Mouse (Mus musculus) R1 (cell line): ENCODE results near the gene Narf.
A peak's percentile ranks its signal among the peaks of the same experiment; 100 is the strongest.

Source experiments
- DNase-seq: peaks from one replicate; pipeline ENCODE4 v3.0.0-alpha.2; 2018; ENCODE audit warnings: low read depth, low spot score

Narf gene

DNA sequence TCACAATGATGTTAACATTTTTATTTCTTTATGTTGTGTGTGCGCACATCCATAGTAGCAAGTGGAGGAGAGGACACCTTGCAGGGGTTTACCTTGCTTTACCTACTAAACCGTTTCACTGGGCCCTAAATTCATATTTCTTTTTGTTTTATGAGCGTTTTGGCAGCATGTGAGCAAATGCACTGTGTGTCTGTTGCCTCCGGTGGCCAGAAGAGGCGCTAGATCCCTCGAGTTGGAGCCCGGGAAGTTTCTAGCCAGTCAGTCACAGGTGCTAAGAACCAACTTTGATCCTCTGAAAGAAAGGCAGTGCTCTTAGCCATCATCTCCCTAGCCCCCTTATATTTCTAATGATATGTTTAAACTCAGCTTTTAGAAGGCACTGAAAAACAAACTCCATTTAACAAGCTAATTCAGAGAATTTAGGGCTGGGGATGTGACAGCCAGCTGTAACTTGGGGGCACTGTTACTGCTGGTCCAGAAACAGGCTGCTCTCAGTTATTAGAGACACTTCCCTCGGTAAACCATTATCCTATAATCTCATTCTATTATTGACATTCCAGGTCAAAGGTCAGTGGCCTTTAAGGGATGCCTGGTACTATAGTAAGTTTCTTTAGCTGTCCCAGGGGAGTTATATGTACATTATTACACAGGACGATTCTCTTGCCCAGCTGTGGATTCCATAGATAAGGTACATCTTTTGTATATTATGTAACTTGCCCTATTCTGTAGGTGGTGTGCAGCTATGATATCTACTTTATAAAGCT, 1.4 kb upstream of the Narf start:
- DNase-seq, result peak; percentile 76

DNA sequence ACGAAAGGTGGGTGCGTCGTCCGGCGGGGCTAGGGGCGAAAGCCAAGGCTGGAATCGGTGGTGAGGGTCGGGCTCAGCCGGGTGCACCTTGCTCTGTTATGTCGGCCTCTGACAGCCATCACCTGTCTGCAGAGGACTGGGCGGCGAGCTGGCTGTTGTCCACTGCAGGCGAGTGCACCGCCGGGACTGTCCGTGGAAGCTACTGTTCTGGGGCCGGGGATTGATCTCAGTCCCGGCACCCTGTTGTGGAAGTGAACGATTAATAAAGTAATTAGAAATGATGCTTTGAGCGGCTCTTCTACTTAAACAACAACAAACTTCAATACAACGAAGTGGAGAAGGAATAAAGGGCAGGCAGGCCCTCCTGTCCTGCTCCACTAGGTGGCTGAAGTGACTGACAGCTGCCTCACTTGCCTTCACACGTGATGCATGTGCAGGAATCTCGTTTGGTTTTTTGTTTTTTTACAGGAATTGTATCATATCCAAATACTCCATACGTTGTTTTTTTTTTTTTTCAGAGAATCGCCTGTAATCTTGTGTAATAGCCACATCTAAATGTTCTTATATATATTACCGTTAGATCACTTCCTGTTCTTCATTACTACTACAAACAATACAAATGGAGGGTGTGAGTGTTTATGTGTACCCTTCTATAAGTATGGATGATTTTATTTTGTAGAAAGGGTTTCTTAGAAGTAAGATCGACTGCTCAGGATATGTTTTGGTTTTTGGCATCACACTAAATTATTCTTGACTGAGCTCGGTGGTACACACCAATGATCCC, 484 bp downstream of the Narf start:
- peak; percentile 63 for DNase-seq

DNA sequence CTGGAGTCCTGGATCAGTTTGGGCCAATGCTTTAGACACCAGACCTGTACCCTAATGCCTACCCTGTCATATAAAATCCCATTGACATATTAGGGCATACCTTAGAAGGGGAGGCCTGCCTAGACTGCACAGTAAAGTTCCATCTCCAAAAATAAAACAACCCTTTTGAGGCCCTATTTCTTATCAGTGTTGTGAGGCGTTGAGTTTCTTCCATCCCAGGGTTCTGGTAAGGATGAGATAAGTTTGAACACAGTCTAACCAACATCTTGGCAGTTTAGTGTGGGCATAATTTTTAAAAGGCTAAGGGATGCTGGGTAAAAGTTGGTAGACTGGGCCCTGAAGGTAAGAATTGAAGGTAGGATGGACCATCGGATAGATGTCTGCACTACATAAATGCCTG, 2.6 kb downstream of the Narf start:
- DNase-seq, result no peak

DNA sequence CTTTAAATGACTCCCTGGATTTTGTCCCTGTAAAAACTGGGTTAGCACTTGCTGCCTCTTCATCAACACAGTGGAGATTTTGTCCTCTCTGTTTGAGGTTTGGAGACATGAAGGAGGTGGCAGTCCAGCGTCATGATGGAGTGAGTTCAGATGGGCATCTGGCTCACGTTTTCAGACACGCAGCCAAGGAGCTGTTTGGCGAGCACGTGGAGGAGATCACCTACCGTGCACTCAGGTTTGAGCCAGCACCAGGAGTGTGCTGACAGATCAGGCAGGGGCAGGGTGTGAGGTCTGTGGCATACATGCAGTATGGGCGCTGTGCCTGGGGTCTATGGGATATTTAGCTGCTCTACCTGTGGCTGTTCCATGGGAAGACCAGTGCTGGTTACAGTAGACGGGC, 13.1 kb downstream of the Narf start:
- DNase-seq, result no peak

DNA sequence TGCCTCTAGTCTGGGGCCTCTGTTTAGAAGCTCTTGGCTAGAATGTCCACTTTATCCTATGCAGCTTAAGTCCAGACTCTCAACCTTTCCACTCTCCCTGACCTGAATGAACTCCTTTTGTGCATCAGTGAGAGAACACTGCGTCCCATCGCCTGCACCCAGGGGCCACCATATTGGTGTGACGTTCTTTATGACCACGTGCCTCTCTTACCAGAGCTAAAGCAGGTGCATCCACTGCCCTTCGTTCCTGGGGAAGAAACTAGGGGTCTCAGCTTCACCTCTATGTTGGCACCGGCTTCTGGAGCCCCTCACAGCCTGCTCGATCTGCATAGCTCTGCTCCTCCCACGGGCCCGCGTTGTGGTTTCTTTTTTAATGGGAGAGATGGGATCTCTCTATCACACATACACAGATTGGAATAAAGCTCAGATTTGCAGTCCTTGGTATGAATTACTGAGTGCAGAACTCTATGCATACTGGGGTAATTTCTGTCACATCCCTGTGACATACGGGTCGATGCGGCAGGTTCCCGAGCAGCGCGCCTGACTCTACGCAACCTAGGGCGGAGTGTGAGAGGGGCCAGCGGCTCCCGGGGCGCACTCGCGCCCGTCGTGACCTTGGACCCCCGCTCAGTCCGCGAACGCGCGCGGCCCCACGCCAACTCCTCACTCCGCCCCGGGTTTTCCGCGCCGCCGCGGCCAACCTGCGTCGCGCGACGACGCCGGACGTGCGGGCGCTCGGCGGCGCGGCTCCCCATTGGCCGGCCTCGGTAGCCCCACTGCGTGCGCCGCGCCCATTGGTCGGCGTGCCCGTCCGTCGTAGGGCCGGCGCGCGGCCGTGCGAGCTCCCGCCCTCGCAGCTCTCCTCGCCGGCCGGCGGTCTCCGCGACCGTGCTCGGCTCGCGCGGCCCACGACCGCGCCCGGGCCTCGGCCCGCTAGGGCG, 22.4 kb downstream of the Narf start, which contains the start of gene Foxk2:
TSS of gene Foxk2 (plus strand) at position 831 of the 941 bp plus-strand sequence.
- peak; percentile 84 for DNase-seq

DNA sequence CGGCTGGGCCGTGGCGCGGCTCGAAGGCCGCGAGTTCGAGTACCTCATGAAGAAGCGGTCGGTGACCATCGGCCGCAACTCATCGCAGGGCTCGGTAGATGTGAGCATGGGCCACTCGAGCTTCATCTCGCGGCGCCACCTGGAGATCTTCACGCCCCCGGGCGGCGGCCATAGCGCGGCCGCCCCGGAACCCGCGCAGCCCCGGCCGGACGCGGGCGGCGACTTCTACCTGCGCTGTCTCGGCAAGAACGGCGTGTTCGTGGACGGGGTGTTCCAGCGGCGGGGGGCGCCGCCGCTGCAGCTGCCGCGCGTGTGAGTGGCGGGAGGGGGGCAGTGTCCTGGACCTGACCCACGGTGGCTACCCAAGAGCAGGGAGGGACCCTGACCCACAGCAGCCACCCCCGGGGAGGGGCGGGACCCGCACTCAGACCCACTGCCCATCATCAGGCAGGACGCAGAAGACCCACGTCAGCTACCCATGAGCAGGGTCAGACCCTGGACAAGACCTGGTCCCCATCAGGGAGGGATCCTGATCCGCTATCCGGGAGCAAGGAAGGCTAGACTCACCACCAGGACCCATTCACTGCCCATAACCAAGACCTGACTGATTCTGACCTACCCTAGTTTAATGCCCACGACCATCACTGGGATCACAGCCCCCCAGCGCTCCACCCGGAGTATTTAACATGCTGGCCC, 23.3 kb downstream of the Narf start:
- DNase-seq, result peak; percentile 41

DNA sequence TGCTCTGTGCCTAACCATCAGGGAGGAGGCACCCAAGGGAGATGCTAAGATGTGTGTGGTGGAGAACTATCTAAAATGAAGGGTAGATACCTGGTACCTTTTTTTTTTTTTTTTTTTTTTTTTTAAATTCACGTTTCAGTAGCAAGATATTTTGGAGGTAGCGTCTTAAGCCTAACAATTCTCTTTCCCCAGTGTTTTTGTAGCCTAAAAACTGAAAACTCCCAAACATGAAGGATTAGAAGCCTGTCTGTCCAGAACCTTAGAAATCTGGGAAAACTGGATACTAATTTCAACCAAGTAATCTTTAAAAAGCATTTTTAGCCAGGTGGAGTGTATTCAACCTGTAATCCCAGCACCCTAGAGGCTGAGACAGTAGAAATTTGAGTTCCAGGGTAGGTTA, 24.0 kb downstream of the Narf start:
- DNase-seq, result no peak

DNA sequence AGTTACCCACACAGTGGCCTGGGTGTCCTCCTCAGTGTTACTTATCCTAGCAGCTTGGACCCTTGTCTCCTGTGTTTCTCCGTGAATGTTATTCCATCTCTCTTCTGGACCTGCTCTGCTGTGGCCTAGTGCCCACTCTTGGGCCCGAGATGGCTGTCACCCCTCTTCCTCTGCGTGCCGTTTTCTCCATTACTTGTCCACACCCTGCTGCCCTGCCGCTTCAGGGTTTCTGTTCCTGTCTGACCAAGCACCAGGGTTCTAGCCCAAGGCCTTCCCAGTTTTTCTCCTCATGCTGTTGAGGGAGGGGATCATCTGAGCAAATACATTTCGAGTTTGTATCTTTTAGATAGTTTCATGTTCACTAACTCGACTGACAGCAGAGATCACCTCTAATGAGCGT, 40.5 kb downstream of the Narf start:
- DNase-seq, result no peak

DNA sequence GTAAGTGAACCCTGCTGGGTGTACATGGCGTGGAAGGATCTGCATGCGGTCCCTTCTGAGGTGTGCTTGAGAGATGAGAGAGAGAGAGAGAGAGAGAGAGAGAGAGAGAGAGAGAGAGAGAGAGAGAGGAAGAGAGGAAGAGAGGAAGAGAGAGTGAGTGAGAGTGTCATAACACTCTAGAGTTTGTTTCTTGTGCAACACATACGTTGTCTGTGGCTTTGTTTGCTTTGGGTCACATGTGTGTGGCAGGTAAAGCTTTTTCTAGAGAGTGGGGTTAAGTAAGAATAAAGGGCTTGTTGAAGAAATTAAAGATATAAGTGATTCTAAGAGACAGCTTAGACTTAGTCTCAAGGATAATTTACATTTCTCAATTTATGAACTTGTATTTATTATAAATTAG, 41.0 kb downstream of the Narf start:
- no peak for DNase-seq

DNA sequence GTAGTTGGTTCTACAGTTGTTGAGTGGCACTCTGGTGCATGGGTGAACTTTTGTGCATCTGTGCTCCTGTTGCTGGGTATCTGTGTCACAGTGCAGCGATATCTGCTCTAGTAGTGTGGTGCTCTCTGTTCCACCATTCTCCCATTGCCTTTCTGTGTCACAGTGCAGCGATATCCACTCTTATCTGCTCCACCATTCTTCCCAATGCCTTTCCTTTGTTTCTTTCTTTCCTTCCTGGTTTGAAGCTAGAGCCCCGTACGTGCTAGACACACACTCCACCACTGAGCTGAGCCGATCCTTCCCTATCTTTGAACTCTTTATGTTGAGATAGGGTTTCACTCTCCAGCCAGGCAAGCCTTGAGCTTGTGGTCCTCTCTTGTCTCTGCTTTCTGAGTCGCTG, 45.9 kb downstream of the Narf start:
- DNase-seq, result no peak

DNA sequence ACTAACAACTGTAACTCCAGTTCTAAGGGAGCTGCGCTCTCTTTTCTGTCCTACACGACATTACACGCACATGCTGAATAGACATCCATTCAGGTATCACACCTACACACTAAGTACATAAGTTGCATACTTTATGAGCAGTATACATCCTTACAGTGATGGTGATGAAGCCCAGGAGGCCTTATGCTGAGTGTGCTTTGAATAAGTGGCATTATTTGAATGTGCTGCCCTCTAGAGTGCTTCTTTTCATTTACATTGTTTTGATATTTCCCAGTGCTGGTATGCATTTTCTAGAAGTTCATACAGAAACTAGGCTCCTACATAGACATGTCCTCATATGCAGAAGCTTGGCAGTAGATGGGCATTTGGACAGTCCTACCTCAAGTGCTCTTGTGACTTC, 52.8 kb downstream of the Narf start:
- DNase-seq, result no peak

DNA sequence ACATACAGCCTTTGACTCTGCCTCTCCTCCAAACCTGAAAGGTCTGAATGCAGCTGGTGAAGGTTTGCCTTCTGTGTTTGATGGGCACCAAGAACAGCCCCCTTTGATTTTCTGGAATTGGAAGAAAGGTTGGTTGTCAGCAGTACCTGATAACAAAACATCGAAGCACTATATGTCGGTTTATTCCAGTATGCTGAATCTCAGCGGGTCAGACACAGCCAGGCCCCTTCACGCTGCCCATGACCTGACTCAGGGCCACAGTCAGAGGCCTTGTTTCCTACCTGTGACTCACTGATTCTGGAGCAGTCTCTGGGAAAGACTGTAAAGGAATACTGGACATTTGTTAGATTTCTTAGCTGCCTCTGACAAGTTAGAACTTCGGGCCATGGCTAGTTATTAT, 57.7 kb downstream of the Narf start:
- no peak for DNase-seq

DNA sequence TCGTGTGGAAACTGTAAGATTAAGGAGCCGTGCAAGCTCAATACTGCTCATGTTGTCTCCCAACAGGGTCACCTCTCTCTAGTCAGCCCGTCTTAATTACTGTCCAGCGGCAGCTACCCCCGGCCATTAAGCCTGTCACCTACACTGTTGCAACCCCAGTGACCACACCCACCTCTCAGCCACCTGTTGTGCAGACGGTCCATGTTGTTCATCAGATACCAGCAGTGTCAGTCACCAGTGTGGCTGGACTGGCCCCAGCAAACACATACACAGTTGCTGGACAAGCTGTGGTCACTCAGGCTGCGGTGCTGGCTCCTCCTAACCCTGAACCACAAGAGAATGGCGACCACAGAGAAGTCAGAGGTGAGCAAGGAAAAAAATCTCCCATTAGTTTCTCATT, 61.4 kb downstream of the Narf start:
- no peak for DNase-seq

DNA sequence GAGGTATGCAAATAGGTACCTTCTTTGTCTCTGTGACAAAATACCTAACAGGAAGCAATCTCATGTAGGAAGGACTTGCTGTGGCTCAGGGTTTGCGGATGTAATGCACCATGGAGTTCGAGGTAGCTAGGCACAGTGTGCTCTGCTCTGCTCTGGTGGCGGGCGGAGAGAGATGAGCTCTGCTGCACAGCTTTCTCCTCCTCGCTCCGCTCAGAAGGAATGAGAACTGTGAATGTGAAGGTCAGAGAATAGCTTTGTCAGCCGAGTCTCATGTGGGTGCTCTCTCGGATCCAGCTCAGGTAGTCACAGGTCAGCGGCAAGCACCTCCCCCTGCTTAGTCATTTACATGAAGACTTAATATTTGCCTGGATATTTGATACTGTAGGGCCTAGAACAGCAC, 63.2 kb downstream of the Narf start:
- DNase-seq, result no peak

DNA sequence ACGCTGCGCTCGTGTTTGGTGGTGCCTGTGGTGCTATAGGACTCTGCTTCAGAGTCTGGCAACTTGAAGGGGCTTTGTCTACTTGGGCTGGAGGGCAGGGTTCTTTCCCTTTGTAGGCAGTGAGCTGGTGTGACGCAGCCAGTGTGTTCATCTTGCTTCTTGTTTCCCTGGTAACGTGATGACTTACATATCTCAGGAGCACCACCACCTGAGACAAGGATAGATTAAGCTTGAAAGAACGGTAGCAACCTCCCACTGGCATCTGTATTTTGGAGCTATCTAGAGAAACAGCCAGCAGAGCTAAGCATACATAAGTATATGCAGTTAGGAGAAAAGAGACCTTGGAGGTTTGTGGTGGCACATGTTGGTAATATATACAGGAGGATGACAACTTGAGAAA, 68.3 kb downstream of the Narf start:
- DNase-seq, result no peak
